Mouse (Mus musculus): Measurements from ENCODE around the gene Dcaf8.

GRCm38 (mm10) chr1:172154536-172154935, 6.7 kb downstream of the Dcaf8 start:
- TF ChIP-seq CTCF (IDR thresholded peaks at IDR 0.05; ENCODE audit: extremely low read depth, insufficient read depth, low read length) (no peak), POLR2A (IDR thresholded peaks at IDR 0.05; ENCODE audit: extremely low read depth, insufficient read depth, low read length) (no peak)
